31 mouse cellular contexts compared by ENCODE assay signal in the genomic region with DNA sequence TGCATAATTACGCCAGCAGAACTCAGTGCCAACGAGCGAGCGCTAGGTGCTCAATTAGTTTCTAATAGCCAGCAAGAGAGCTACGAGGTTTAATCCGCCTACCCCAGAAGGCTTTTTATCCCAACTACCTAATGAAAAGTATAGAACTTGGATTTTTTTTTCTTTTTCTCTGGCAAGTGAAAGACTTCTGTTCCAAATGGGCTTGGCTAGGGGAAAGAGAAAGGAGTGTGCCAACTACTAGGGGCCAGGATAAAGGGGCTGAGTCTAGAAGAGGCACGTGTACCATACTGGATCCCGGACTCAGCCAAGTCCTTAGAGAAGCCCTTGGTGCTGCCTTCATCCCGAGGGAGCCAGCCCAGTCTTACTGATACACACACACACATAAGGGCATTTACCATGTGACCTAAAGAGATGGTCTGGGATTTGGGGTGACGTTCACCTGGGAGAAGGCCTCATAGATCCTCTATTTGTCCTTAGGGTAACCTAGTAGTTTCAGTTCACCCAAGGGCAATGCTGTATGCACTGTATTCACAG.
A peak's percentile ranks its signal among the peaks of the same experiment; 100 is the strongest.
DNase-seq lines count a peak whose midpoint lies in the region; ATAC-seq and TF ChIP-seq lines count a peak whose summit lies in the region.
"Had no signal": no experiment of that assay in that cellular context is flagged by ENCODE, and none has a peak within 500 bp of the region (broad histone marks: within the 10 kb centered on the region; RNA-seq: fewer than 3 reads in every experiment).

No protein-coding gene starts in this region.

- no peaks in the 10 kb centered on the region for H3K9me3 ChIP-seq in forebrain, embryonic 10.5 days
- H3K9me3 ChIP-seq in forebrain, embryonic 11.5 days (ENCODE audit: control insufficient read depth, low read length) = no peaks in the 10 kb centered on the region
- no peaks in the 10 kb centered on the region for H3K9me3 ChIP-seq in heart, embryonic 12.5 days (replicated peaks)
- H3K9me3 ChIP-seq in midbrain, postnatal 0 days (ENCODE audit: low read length) = no peaks in the 10 kb centered on the region
- H3K9me3 ChIP-seq in midbrain, embryonic 13.5 days = no peaks in the 10 kb centered on the region
- H3K9me3 ChIP-seq: embryonic facial prominence, embryonic 10.5 days; embryonic facial prominence, embryonic 15.5 days; G1E; heart, embryonic 13.5 days; hindbrain, embryonic 12.5 days; limb, embryonic 13.5 days; liver, embryonic 13.5 days; neural tube, embryonic 13.5 days had no signal

- 0 out of 2 replicates have a peak overlapping the region, but pooled peaks have one; percentile 45 for H3K27ac ChIP-seq in forebrain, embryonic 10.5 days
- H3K27ac ChIP-seq in forebrain, embryonic 11.5 days (ENCODE audit: low read depth, low read length) = no peak overlapping the region
- no peak overlapping the region for H3K27ac ChIP-seq in heart, embryonic 12.5 days (ENCODE audit: poor library complexity, severe bottlenecking)
- peak overlapping the region; percentile 99 for H3K27ac ChIP-seq in layer of hippocampus, adult 2 months
- no peak overlapping the region for H3K27ac ChIP-seq in midbrain, postnatal 0 days (ENCODE audit: low read depth, low read length)
- H3K27ac ChIP-seq in midbrain, embryonic 13.5 days = no peak overlapping the region
- H3K27ac ChIP-seq: embryonic facial prominence, embryonic 10.5 days; embryonic facial prominence, embryonic 15.5 days; hindbrain, embryonic 12.5 days; kidney, postnatal 0 days; limb, embryonic 13.5 days; liver, embryonic 13.5 days; neural tube, embryonic 13.5 days; stomach, postnatal 0 days had no signal

- H3K4me3 ChIP-seq in forebrain, embryonic 10.5 days = no peak overlapping the region
- H3K4me3 ChIP-seq in forebrain, embryonic 11.5 days (ENCODE audit: low read depth, low read length) = no peak overlapping the region
- no peak overlapping the region for H3K4me3 ChIP-seq in heart, embryonic 12.5 days
- H3K4me3 ChIP-seq in layer of hippocampus, adult 2 months = no peak overlapping the region
- no peak overlapping the region for H3K4me3 ChIP-seq in midbrain, postnatal 0 days (ENCODE audit: low read depth, low read length)
- H3K4me3 ChIP-seq in midbrain, embryonic 13.5 days (replicated peaks) = no peak overlapping the region
- H3K4me3 ChIP-seq: embryonic facial prominence, embryonic 10.5 days; embryonic facial prominence, embryonic 15.5 days; heart, embryonic 13.5 days; hindbrain, embryonic 12.5 days; limb, embryonic 13.5 days; liver, embryonic 13.5 days; neural tube, embryonic 13.5 days had no signal

- peaks cover 82% of the 10 kb centered on the region for H3K4me1 ChIP-seq in forebrain, embryonic 10.5 days
- peaks cover 24% of the 10 kb centered on the region for H3K4me1 ChIP-seq in forebrain, embryonic 11.5 days (replicated peaks; ENCODE audit: control insufficient read depth, insufficient read depth, low read length)
- H3K4me1 ChIP-seq in heart, embryonic 12.5 days (replicated peaks) = peaks cover 32% of the 10 kb centered on the region
- peaks cover 26% of the 10 kb centered on the region for H3K4me1 ChIP-seq in midbrain, postnatal 0 days (ENCODE audit: insufficient read depth, low read length)
- peaks cover 71% of the 10 kb centered on the region for H3K4me1 ChIP-seq in midbrain, embryonic 13.5 days (replicated peaks)
- H3K4me1 ChIP-seq: liver, embryonic 13.5 days had no signal

- no peak for TF ChIP-seq CTCF in layer of hippocampus, adult 2 months (conservative IDR thresholded peaks at IDR 0.05)
- TF ChIP-seq CTCF in midbrain, postnatal 0 days (IDR thresholded peaks at IDR 0.05) = no peak

- H3K27me3 ChIP-seq in forebrain, embryonic 10.5 days (ENCODE audit: poor library complexity, severe bottlenecking) = peaks cover 28% of the 10 kb centered on the region
- peaks cover 2% of the 10 kb centered on the region; the same call in 1 of the 2 replicates for H3K27me3 ChIP-seq in forebrain, embryonic 11.5 days (ENCODE audit: control insufficient read depth, insufficient read depth, low read length)
- no peaks in the 10 kb centered on the region; the same call in 1 of the 2 replicates for H3K27me3 ChIP-seq in heart, embryonic 12.5 days (replicated peaks)
- H3K27me3 ChIP-seq in midbrain, postnatal 0 days (ENCODE audit: insufficient read depth, low read length) = no peaks in the 10 kb centered on the region
- no peaks in the 10 kb centered on the region for H3K27me3 ChIP-seq in midbrain, embryonic 13.5 days
- H3K27me3 ChIP-seq: hindbrain, embryonic 12.5 days; liver, embryonic 13.5 days had no signal

- H3K9ac ChIP-seq in forebrain, embryonic 11.5 days (ENCODE audit: low read length) = no peak overlapping the region
- H3K9ac ChIP-seq in heart, embryonic 12.5 days = no peak overlapping the region
- H3K9ac ChIP-seq in midbrain, postnatal 0 days (replicated peaks; ENCODE audit: low read length, poor library complexity, severe bottlenecking) = no peak overlapping the region
- H3K9ac ChIP-seq in midbrain, embryonic 13.5 days (replicated peaks) = no peak overlapping the region
- H3K9ac ChIP-seq: embryonic facial prominence, embryonic 15.5 days; heart, embryonic 13.5 days; hindbrain, embryonic 12.5 days; limb, embryonic 13.5 days; liver, embryonic 13.5 days; neural tube, embryonic 13.5 days had no signal

- WGBS in forebrain, embryonic 10.5 days = 64% methylated on average over 10 of the region's 10 CpGs
- 54% methylated on average over 10 of the region's 10 CpGs for WGBS in forebrain, embryonic 11.5 days
- 85% methylated on average over 10 of the region's 10 CpGs for WGBS in heart, embryonic 12.5 days
- WGBS in midbrain, postnatal 0 days = 66% methylated on average over 10 of the region's 10 CpGs
- 67% methylated on average over 10 of the region's 10 CpGs for WGBS in midbrain, embryonic 13.5 days

- no peak for DNase-seq in forebrain, embryonic 10.5 days (ENCODE audit: extremely low spot score, low spot score)
- DNase-seq in forebrain, embryonic 11.5 days (ENCODE audit: low spot score) = no peak
- DNase-seq in heart, adult 11 months = peak; percentile 94
- DNase-seq in layer of hippocampus, adult 2 months (ENCODE audit: low spot score in 2 of 2) = no peak
- DNase-seq in layer of hippocampus, adult 18-20 months (ENCODE audit: low spot score in 2 of 2) = no peak
- peak; percentile 49 for DNase-seq in midbrain, postnatal 0 days (ENCODE audit: low spot score)
- DNase-seq: adrenal gland, adult 8-10 months; cerebellum, adult 2 months; cerebellum, postnatal 14 days; heart, postnatal 14 days; kidney, adult 8-10 months; kidney, postnatal 4 days; layer of hippocampus, adult 9-11 months; liver, embryonic 13.5 days; lung, adult 18-20 months; lung, postnatal 10 days; right cerebral cortex, postnatal 4 days; thymus, adult 18-20 months; thymus, postnatal 25 days had no signal

- no peak for ATAC-seq in forebrain, embryonic 11.5 days (replicated peaks; ENCODE audit: low FRiP score)
- ATAC-seq in heart, embryonic 12.5 days (ENCODE audit: insufficient number of reproducible peaks, low FRiP score) = no peak
- ATAC-seq in midbrain, postnatal 0 days (ENCODE audit: low FRiP score) = no peak
- ATAC-seq in midbrain, embryonic 13.5 days = no peak
- ATAC-seq: intestine, embryonic 16.5 days had no signal

- H3K36me3 ChIP-seq in forebrain, embryonic 10.5 days (replicated peaks) = no peaks in the 10 kb centered on the region
- H3K36me3 ChIP-seq in forebrain, embryonic 11.5 days (ENCODE audit: control insufficient read depth, insufficient read depth, low read length) = no peaks in the 10 kb centered on the region
- H3K36me3 ChIP-seq in heart, embryonic 12.5 days = no peaks in the 10 kb centered on the region
- no peaks in the 10 kb centered on the region for H3K36me3 ChIP-seq in midbrain, postnatal 0 days (ENCODE audit: insufficient read depth, low read length)
- H3K36me3 ChIP-seq in midbrain, embryonic 13.5 days = no peaks in the 10 kb centered on the region
- H3K36me3 ChIP-seq: embryonic facial prominence, embryonic 10.5 days; embryonic facial prominence, embryonic 15.5 days; heart, embryonic 13.5 days; hindbrain, embryonic 12.5 days; limb, embryonic 13.5 days; liver, embryonic 13.5 days; neural tube, embryonic 13.5 days had no signal

- H3K4me2 ChIP-seq in forebrain, embryonic 11.5 days (ENCODE audit: low read depth, low read length, severe bottlenecking) = no peak overlapping the region
- H3K4me2 ChIP-seq in heart, embryonic 12.5 days = no peak overlapping the region
- no peak overlapping the region for H3K4me2 ChIP-seq in midbrain, postnatal 0 days (ENCODE audit: low read depth, low read length, poor library complexity, severe bottlenecking)
- no peak overlapping the region for H3K4me2 ChIP-seq in midbrain, embryonic 13.5 days (replicated peaks)
- H3K4me2 ChIP-seq: embryonic facial prominence, embryonic 15.5 days; heart, embryonic 13.5 days; hindbrain, embryonic 12.5 days; limb, embryonic 13.5 days; liver, embryonic 13.5 days; neural tube, embryonic 13.5 days had no signal

Comparison
In these comparisons a context has a peak if more than half of its experiments do, and no peak if none do; other contexts are left out.
1. H3K27ac ChIP-seq: peak in forebrain, embryonic 10.5 days (single experiment) and layer of hippocampus, adult 2 months (single experiment); none in forebrain, embryonic 11.5 days (single experiment), heart, embryonic 12.5 days (single experiment), midbrain, postnatal 0 days (single experiment) and midbrain, embryonic 13.5 days (single experiment).
2. DNase-seq: peak in heart, adult 11 months (single experiment) and midbrain, postnatal 0 days (single experiment); none in forebrain, embryonic 10.5 days (single experiment), forebrain, embryonic 11.5 days (single experiment), layer of hippocampus, adult 2 months (0 of 2) and layer of hippocampus, adult 18-20 months (0 of 2).